Mouse (Mus musculus) G1E (cell line): ENCODE results near the gene Olfr1490. TPM values are rescaled to one million over a fixed set of nuclear protein-coding genes. Genes with fewer than 3 reads are reported as not detected.
"Not testable (repeated sequence)": the region's sequence is repeated elsewhere in the genome, so short reads cannot be mapped to it uniquely, and the experiment has no call there.

Experiments
- ATAC-seq: 2 replicates; pipeline ENCODE4 v1.8.0; 2016; ENCODE audit warnings: mild to moderate bottlenecking; ENCODE audit not compliant: insufficient number of reproducible peaks, poor library complexity, low FRiP score, severe bottlenecking; ENCODE audit errors: extremely low read depth
- DNase-seq: peaks from one replicate; pipeline ENCODE4 v3.0.0; 2012; ENCODE audit warnings: low spot score
- H3K27me3 ChIP-seq: 2 replicates; pipeline ENCODE4 v1.6.1; 2012; ENCODE audit warnings: mild to moderate bottlenecking, low read length, inconsistent platforms; ENCODE audit not compliant: insufficient read depth
- H3K36me3 ChIP-seq: replicated peaks from 2 replicates; pipeline ENCODE3; 2012; ENCODE audit warnings: mild to moderate bottlenecking, inconsistent platforms
- H3K4me1 ChIP-seq: 2 replicates; pipeline ENCODE4 v1.6.1; 2012; ENCODE audit warnings: low read depth, low read length, inconsistent platforms, mixed read lengths; ENCODE audit not compliant: insufficient read depth
- H3K4me3 ChIP-seq: 2 replicates; pipeline ENCODE4 v1.5.1; 2012; ENCODE audit warnings: low read depth, mild to moderate bottlenecking, inconsistent platforms, low read length, moderate library complexity, mixed read lengths
- H3K9me3 ChIP-seq: replicated peaks from 2 replicates; pipeline ENCODE4 v1.6.1; 2012; ENCODE audit warnings: inconsistent platforms
- CTCF ChIP-seq: IDR thresholded peaks from 2 replicates; pipeline ENCODE4 v1.5.1; 2012; ENCODE audit warnings: low read depth, low read length, inconsistent platforms, mixed read lengths
- GATA1 ChIP-seq: IDR thresholded peaks from 2 replicates; pipeline ENCODE4 v1.6.1; 2012; ENCODE audit warnings: borderline replicate concordance, low read length, inconsistent platforms, mixed read lengths
- GATA2 ChIP-seq: IDR thresholded peaks from 2 replicates; pipeline ENCODE4 v1.6.1; 2012; ENCODE audit warnings: low read depth, low read length, inconsistent platforms, borderline replicate concordance
- POLR2AphosphoS5 ChIP-seq: IDR thresholded peaks from 2 replicates; pipeline ENCODE4 v1.6.1; 2012; ENCODE audit warnings: low read depth, low read length, inconsistent platforms; ENCODE audit not compliant: insufficient replicate concordance
- TAL1 ChIP-seq: conservative IDR thresholded peaks from 2 replicates; pipeline ENCODE4 v1.6.1; 2012; ENCODE audit warnings: low read depth, low read length, inconsistent platforms, mixed read lengths
- polyA plus RNA-seq: library from polyadenylated mRNA; stranded (reverse); fragments of >175 nt; gene quantifications from 2 replicates; pipeline ENCODE4 v1.2.3, GENCODE M21; 2012
- total RNA-seq, 2 experiments: library from RNA; stranded (forward) in 1 of 2; stranded (reverse) in 1 of 2; fragments of 200-1000 nt in 1 of 2; fragments of >200 nt in 1 of 2; fragmentation: Nextera tagmentation in 1 of 2; gene quantifications; 2 replicates each; pipeline ENCODE4 v1.2.3; 2014 to 2017

Gene Olfr1490
- total RNA-seq (2014; fragmentation: Nextera tagmentation) (not detected in 2 replicates), total RNA-seq (2017) (0.06 TPM in 1 of 2 replicates, not detected in the other), polyA plus RNA-seq (not detected in 2 replicates)

GRCm38 (mm10) chr19:13650791-13651190, at the start of gene Olfr1490:
Olfr1490 (plus strand) TSS chr19:13651091.
- no peaks in the 10 kb centered on the region for H3K9me3 ChIP-seq
- ATAC-seq (no peak), DNase-seq (no peak)
- TF ChIP-seq GATA2: no peak
- no peak for TF ChIP-seq TAL1
- TF ChIP-seq CTCF: no peak
- TF ChIP-seq POLR2AphosphoS5: no peak
- TF ChIP-seq GATA1: no peak
- H3K27me3 ChIP-seq: no peaks in the 10 kb centered on the region
- H3K36me3 ChIP-seq: no peaks in the 10 kb centered on the region
- H3K4me1 ChIP-seq: no peaks in the 10 kb centered on the region
- no peak within 1 kb of the TSS for H3K4me3 ChIP-seq

- H3K27me3 ChIP-seq, ATAC-seq, H3K4me1 ChIP-seq, H3K36me3 ChIP-seq, H3K9me3 ChIP-seq, DNase-seq, H3K4me3 ChIP-seq: not testable (repeated sequence)
Measured at GRCm38 (mm10) chr19:13617075-13617474, 33.8 kb upstream of the Olfr1490 start, which contains the start of gene Olfr1487. Olfr1487 (plus strand) TSS chr19:13617375.

GRCm38 (mm10) chr19:13631321-13631720, 19.6 kb upstream of the Olfr1490 start, which contains the start of gene Olfr1489:
Olfr1489 (plus strand) TSS chr19:13631621.
- Histone ChIP-seq H3K4me3 (no peak within 1 kb of the TSS), H3K9me3 (no peaks in the 10 kb centered on the region), H3K4me1 (no peaks in the 10 kb centered on the region), H3K27me3 (no peaks in the 10 kb centered on the region), H3K36me3 (no peaks in the 10 kb centered on the region)
- no peak for TF ChIP-seq POLR2AphosphoS5
- no peak for TF ChIP-seq CTCF
- no peak for TF ChIP-seq TAL1
- TF ChIP-seq GATA1: no peak
- no peak for TF ChIP-seq GATA2
- no peak for ATAC-seq
- no peak for DNase-seq

GRCm38 (mm10) chr19:13696968-13697367, 46.1 kb downstream of the Olfr1490 start, which contains the start of gene Olfr1491:
Olfr1491 (plus strand) TSS chr19:13697268.
- H3K4me3 ChIP-seq: no peak within 1 kb of the TSS
- no peaks in the 10 kb centered on the region for H3K36me3 ChIP-seq
- no peaks in the 10 kb centered on the region for H3K4me1 ChIP-seq
- ATAC-seq (no peak), DNase-seq (no peak)
- H3K9me3 ChIP-seq: no peaks in the 10 kb centered on the region
- no peaks in the 10 kb centered on the region for H3K27me3 ChIP-seq
- TF ChIP-seq CTCF: no peak
- no peak for TF ChIP-seq TAL1
- no peak for TF ChIP-seq GATA2
- TF ChIP-seq POLR2AphosphoS5: no peak
- TF ChIP-seq GATA1: no peak

Other genes with a start within 250 kb of the Olfr1490 start
Only the 20 nearest of the 21 such genes appear.
- gene Olfr1469, start 243.2 kb upstream of the Olfr1490 start, total RNA-seq (2014; fragmentation: Nextera tagmentation): not detected in 2 replicates
- 0.16 and 0.17 TPM in 2 replicates for gene Olfr1469, start 243.2 kb upstream of the Olfr1490 start, total RNA-seq (2017)
- gene Olfr1469, start 243.2 kb upstream of the Olfr1490 start, polyA plus RNA-seq: not detected in 2 replicates
- gene Olfr1471, start 207.7 kb upstream of the Olfr1490 start, total RNA-seq (2014; fragmentation: Nextera tagmentation): not detected in 2 replicates
- 0.23 and 0.33 TPM in 2 replicates for gene Olfr1471, start 207.7 kb upstream of the Olfr1490 start, total RNA-seq (2017)
- gene Olfr1471, start 207.7 kb upstream of the Olfr1490 start, polyA plus RNA-seq: not detected in 2 replicates
- gene Olfr1472, start 195.0 kb upstream of the Olfr1490 start, total RNA-seq (2014; fragmentation: Nextera tagmentation): not detected in 2 replicates
- not detected in 2 replicates for gene Olfr1472, start 195.0 kb upstream of the Olfr1490 start, total RNA-seq (2017)
- gene Olfr1472, start 195.0 kb upstream of the Olfr1490 start, polyA plus RNA-seq: not detected in 2 replicates
- not detected in 2 replicates for gene Olfr1474, start 181.5 kb upstream of the Olfr1490 start, total RNA-seq (2014; fragmentation: Nextera tagmentation)
- 1.1 TPM in 1 of 2 replicates, not detected in the other for gene Olfr1474, start 181.5 kb upstream of the Olfr1490 start, total RNA-seq (2017)
- not detected in 2 replicates for gene Olfr1474, start 181.5 kb upstream of the Olfr1490 start, polyA plus RNA-seq
- not detected in 2 replicates for gene Olfr1475, start 170.9 kb upstream of the Olfr1490 start, total RNA-seq (2014; fragmentation: Nextera tagmentation)
- 0.12 and 0.22 TPM in 2 replicates for gene Olfr1475, start 170.9 kb upstream of the Olfr1490 start, total RNA-seq (2017)
- gene Olfr1475, start 170.9 kb upstream of the Olfr1490 start, polyA plus RNA-seq: not detected in 2 replicates
- gene Olfr1477, start 150.5 kb upstream of the Olfr1490 start, total RNA-seq (2014; fragmentation: Nextera tagmentation): not detected in 2 replicates
- 0.12 TPM in 1 of 2 replicates, not detected in the other for gene Olfr1477, start 150.5 kb upstream of the Olfr1490 start, total RNA-seq (2017)
- not detected in 2 replicates for gene Olfr1477, start 150.5 kb upstream of the Olfr1490 start, polyA plus RNA-seq
- gene Olfr1480, start 123.2 kb upstream of the Olfr1490 start, total RNA-seq (2014; fragmentation: Nextera tagmentation): not detected in 2 replicates
- 0.23 TPM in 1 of 2 replicates, not detected in the other for gene Olfr1480, start 123.2 kb upstream of the Olfr1490 start, total RNA-seq (2017)
- gene Olfr1480, start 123.2 kb upstream of the Olfr1490 start, polyA plus RNA-seq: not detected in 2 replicates
- gene Olfr1484, start 67.6 kb upstream of the Olfr1490 start, total RNA-seq (2014; fragmentation: Nextera tagmentation): not detected in 2 replicates
- 0.06 and 0.76 TPM in 2 replicates for gene Olfr1484, start 67.6 kb upstream of the Olfr1490 start, total RNA-seq (2017)
- gene Olfr1484, start 67.6 kb upstream of the Olfr1490 start, polyA plus RNA-seq: not detected in 2 replicates
- not detected in 2 replicates for gene Olfr1487, start 33.7 kb upstream of the Olfr1490 start, total RNA-seq (2014; fragmentation: Nextera tagmentation)
- gene Olfr1487, start 33.7 kb upstream of the Olfr1490 start, total RNA-seq (2017): 0.05 and 0.12 TPM in 2 replicates
- gene Olfr1487, start 33.7 kb upstream of the Olfr1490 start, polyA plus RNA-seq: not detected in 2 replicates
- not detected in 2 replicates for gene Olfr1489, start 19.5 kb upstream of the Olfr1490 start, total RNA-seq (2014; fragmentation: Nextera tagmentation)
- 0.12 and 0.44 TPM in 2 replicates for gene Olfr1489, start 19.5 kb upstream of the Olfr1490 start, total RNA-seq (2017)
- not detected in 2 replicates for gene Olfr1489, start 19.5 kb upstream of the Olfr1490 start, polyA plus RNA-seq
- not detected in 2 replicates for gene Olfr1491, start 46.2 kb downstream of the Olfr1490 start, total RNA-seq (2014; fragmentation: Nextera tagmentation)
- 0.11 and 0.12 TPM in 2 replicates for gene Olfr1491, start 46.2 kb downstream of the Olfr1490 start, total RNA-seq (2017)
- gene Olfr1491, start 46.2 kb downstream of the Olfr1490 start, polyA plus RNA-seq: not detected in 2 replicates
- not detected in 2 replicates for gene Olfr1493-ps1, start 72.2 kb downstream of the Olfr1490 start, total RNA-seq (2014; fragmentation: Nextera tagmentation)
- 0.11 TPM in 1 of 2 replicates, not detected in the other for gene Olfr1493-ps1, start 72.2 kb downstream of the Olfr1490 start, total RNA-seq (2017)
- gene Olfr1493-ps1, start 72.2 kb downstream of the Olfr1490 start, polyA plus RNA-seq: not detected in 2 replicates
- gene Olfr1494, start 88.6 kb downstream of the Olfr1490 start, total RNA-seq (2014; fragmentation: Nextera tagmentation): not detected in 2 replicates
- 0.05 and 0.12 TPM in 2 replicates for gene Olfr1494, start 88.6 kb downstream of the Olfr1490 start, total RNA-seq (2017)
- not detected in 2 replicates for gene Olfr1494, start 88.6 kb downstream of the Olfr1490 start, polyA plus RNA-seq
- not detected in 2 replicates for gene Olfr1495, start 113.5 kb downstream of the Olfr1490 start, total RNA-seq (2014; fragmentation: Nextera tagmentation)
- gene Olfr1495, start 113.5 kb downstream of the Olfr1490 start, total RNA-seq (2017): not detected in 2 replicates
- gene Olfr1495, start 113.5 kb downstream of the Olfr1490 start, polyA plus RNA-seq: not detected in 2 replicates
- not detected in 2 replicates for gene Olfr1496, start 126.8 kb downstream of the Olfr1490 start, total RNA-seq (2014; fragmentation: Nextera tagmentation)
- gene Olfr1496, start 126.8 kb downstream of the Olfr1490 start, total RNA-seq (2017): 0.27 and 0.29 TPM in 2 replicates
- not detected in 2 replicates for gene Olfr1496, start 126.8 kb downstream of the Olfr1490 start, polyA plus RNA-seq
- not detected in 2 replicates for gene Olfr1497, start 147.1 kb downstream of the Olfr1490 start, total RNA-seq (2014; fragmentation: Nextera tagmentation)
- gene Olfr1497, start 147.1 kb downstream of the Olfr1490 start, total RNA-seq (2017): 0.06 TPM in 1 of 2 replicates, not detected in the other
- gene Olfr1497, start 147.1 kb downstream of the Olfr1490 start, polyA plus RNA-seq: not detected in 2 replicates
- not detected in 2 replicates for gene Olfr1499, start 168.4 kb downstream of the Olfr1490 start, total RNA-seq (2014; fragmentation: Nextera tagmentation)
- 0.46 TPM in 1 of 2 replicates, not detected in the other for gene Olfr1499, start 168.4 kb downstream of the Olfr1490 start, total RNA-seq (2017)
- gene Olfr1499, start 168.4 kb downstream of the Olfr1490 start, polyA plus RNA-seq: not detected in 2 replicates
- not detected in 2 replicates for gene Olfr1500, start 179.4 kb downstream of the Olfr1490 start, total RNA-seq (2014; fragmentation: Nextera tagmentation)
- gene Olfr1500, start 179.4 kb downstream of the Olfr1490 start, total RNA-seq (2017): not detected in 2 replicates
- gene Olfr1500, start 179.4 kb downstream of the Olfr1490 start, polyA plus RNA-seq: not detected in 2 replicates
- gene Olfr1501, start 199.6 kb downstream of the Olfr1490 start, total RNA-seq (2014; fragmentation: Nextera tagmentation): not detected in 2 replicates
- gene Olfr1501, start 199.6 kb downstream of the Olfr1490 start, total RNA-seq (2017): 0.05 TPM in 1 of 2 replicates, not detected in the other
- not detected in 2 replicates for gene Olfr1501, start 199.6 kb downstream of the Olfr1490 start, polyA plus RNA-seq
- gene Olfr1502, start 210.7 kb downstream of the Olfr1490 start, total RNA-seq (2014; fragmentation: Nextera tagmentation): not detected in 2 replicates
- 0.38 TPM in 1 of 2 replicates, not detected in the other for gene Olfr1502, start 210.7 kb downstream of the Olfr1490 start, total RNA-seq (2017)
- gene Olfr1502, start 210.7 kb downstream of the Olfr1490 start, polyA plus RNA-seq: not detected in 2 replicates